20 mouse cellular contexts compared by ENCODE assay signal in the genomic region with DNA sequence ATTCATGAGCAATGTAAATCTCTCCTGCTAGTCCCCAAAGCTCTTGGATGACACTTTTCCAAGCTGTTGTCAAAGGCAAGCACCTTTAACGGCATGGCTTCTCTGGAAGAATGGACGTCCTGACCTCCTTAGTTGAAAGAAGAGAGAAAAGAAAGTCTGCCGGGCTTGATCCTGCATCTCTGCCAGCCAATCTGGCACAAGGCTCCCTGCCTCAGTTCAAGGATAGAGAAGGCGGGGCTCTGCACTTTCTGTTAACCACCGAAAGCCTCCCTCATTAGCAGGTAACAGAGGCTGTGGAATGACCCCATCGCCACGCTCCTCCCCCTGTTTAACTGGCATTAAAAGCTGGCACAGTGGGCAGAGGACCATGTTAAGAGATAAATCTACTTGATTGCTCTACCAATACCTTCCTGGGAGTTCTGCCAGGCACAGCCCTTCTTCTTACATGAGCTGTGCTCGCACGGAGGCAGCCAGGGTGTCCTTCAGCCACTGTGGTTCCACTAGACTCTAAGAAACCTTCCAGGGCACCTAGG. TPM values are rescaled to one million over a fixed set of nuclear protein-coding genes. Genes with fewer than 3 reads are reported as not detected.
A peak's percentile ranks its signal among the peaks of the same experiment; 100 is the strongest.
DNase-seq lines count a peak whose midpoint lies in the region; ATAC-seq lines count a peak whose summit lies in the region.
"Had no signal": no experiment of that assay in that cellular context is flagged by ENCODE, and none has a peak within 500 bp of the region (broad histone marks: within the 10 kb centered on the region; RNA-seq: fewer than 3 reads in every experiment).

No protein-coding gene starts in this region.

- H3K27ac ChIP-seq in forebrain, embryonic 14.5 days (ENCODE audit: low read depth, low read length) = peak overlapping the region; percentile 39; the same call in 1 of the 2 replicates
- H3K27ac ChIP-seq in forebrain, embryonic 16.5 days (ENCODE audit: low read length) = no peak overlapping the region
- no peak overlapping the region for H3K27ac ChIP-seq in neural tube, embryonic 13.5 days (replicated peaks)
- no peak overlapping the region for H3K27ac ChIP-seq in neural tube, embryonic 15.5 days (replicated peaks)
- H3K27ac ChIP-seq: embryonic facial prominence, embryonic 12.5 days; heart, adult 2 months; heart, embryonic 13.5 days; hindbrain, embryonic 13.5 days; hindbrain, postnatal 0 days had no signal

- ATAC-seq in forebrain, embryonic 14.5 days = 0 out of 2 replicates have a peak, but pooled peaks have one; percentile 26
- no peak for ATAC-seq in forebrain, embryonic 16.5 days
- ATAC-seq in neural tube, embryonic 13.5 days (ENCODE audit: low read depth) = 0 out of 2 replicates have a peak, but pooled peaks have one; percentile 19
- ATAC-seq in neural tube, embryonic 15.5 days (ENCODE audit: low FRiP score) = no peak; the same call in 1 of the 2 replicates
- ATAC-seq: hindbrain, postnatal 0 days had no signal

- WGBS in forebrain, embryonic 14.5 days = 23% methylated on average over 9 of the region's 9 CpGs
- WGBS in forebrain, embryonic 16.5 days = 25% methylated on average over 9 of the region's 9 CpGs
- 49% methylated on average over 9 of the region's 9 CpGs for WGBS in neural tube, embryonic 13.5 days
- 37% methylated on average over 9 of the region's 9 CpGs for WGBS in neural tube, embryonic 15.5 days

- H3K27me3 ChIP-seq in forebrain, embryonic 14.5 days (replicated peaks; ENCODE audit: control insufficient read depth, insufficient read depth, low read length) = no peaks in the 10 kb centered on the region
- H3K27me3 ChIP-seq in forebrain, embryonic 16.5 days (replicated peaks; ENCODE audit: control insufficient read depth, insufficient read depth, low read length) = no peaks in the 10 kb centered on the region
- H3K27me3 ChIP-seq in neural tube, embryonic 13.5 days = no peaks in the 10 kb centered on the region
- no peaks in the 10 kb centered on the region for H3K27me3 ChIP-seq in neural tube, embryonic 15.5 days (replicated peaks)
- H3K27me3 ChIP-seq: embryonic facial prominence, embryonic 12.5 days had no signal

- peak; percentile 11 for DNase-seq in adrenal gland, postnatal 14 days
- DNase-seq in adrenal gland, adult 8-10 months = no peak
- peak; percentile 58 for DNase-seq in forebrain, embryonic 14.5 days (ENCODE audit: low spot score)
- peak; percentile 32 to 45 for DNase-seq in heart, adult 18-20 months
- no peak for DNase-seq in heart, adult 8-10 months (ENCODE audit: low spot score)
- DNase-seq: cerebellum, adult 2 months; gastrocnemius, postnatal 36 days; kidney, adult 11 months; kidney, adult 9 months had no signal

- peaks cover 16% of the 10 kb centered on the region for H3K4me1 ChIP-seq in forebrain, embryonic 14.5 days (ENCODE audit: control insufficient read depth, insufficient read depth, low read length)
- peaks cover 13% of the 10 kb centered on the region; the same call in 1 of the 2 replicates for H3K4me1 ChIP-seq in forebrain, embryonic 16.5 days (replicated peaks; ENCODE audit: control insufficient read depth, insufficient read depth, low read length)
- peaks cover 34% of the 10 kb centered on the region for H3K4me1 ChIP-seq in neural tube, embryonic 13.5 days (replicated peaks)
- H3K4me1 ChIP-seq in neural tube, embryonic 15.5 days = peaks cover 15% of the 10 kb centered on the region
- H3K4me1 ChIP-seq: embryonic facial prominence, embryonic 12.5 days had no signal

- no peaks in the 10 kb centered on the region for H3K36me3 ChIP-seq in forebrain, embryonic 14.5 days (ENCODE audit: control insufficient read depth, insufficient read depth, low read length)
- no peaks in the 10 kb centered on the region for H3K36me3 ChIP-seq in forebrain, embryonic 16.5 days (ENCODE audit: control insufficient read depth, insufficient read depth)
- no peaks in the 10 kb centered on the region for H3K36me3 ChIP-seq in neural tube, embryonic 13.5 days
- H3K36me3 ChIP-seq in neural tube, embryonic 15.5 days = no peaks in the 10 kb centered on the region
- H3K36me3 ChIP-seq: embryonic facial prominence, embryonic 12.5 days; heart, embryonic 13.5 days; hindbrain, embryonic 13.5 days had no signal

- H3K4me3 ChIP-seq in forebrain, embryonic 14.5 days (ENCODE audit: low read depth, low read length) = no peak overlapping the region
- no peak overlapping the region for H3K4me3 ChIP-seq in forebrain, embryonic 16.5 days (replicated peaks; ENCODE audit: low read length)
- no peak overlapping the region for H3K4me3 ChIP-seq in neural tube, embryonic 13.5 days
- H3K4me3 ChIP-seq in neural tube, embryonic 15.5 days (replicated peaks) = no peak overlapping the region
- H3K4me3 ChIP-seq: embryonic facial prominence, embryonic 12.5 days; heart, adult 2 months; heart, embryonic 13.5 days; hindbrain, embryonic 13.5 days had no signal

- H3K4me2 ChIP-seq in forebrain, embryonic 14.5 days (ENCODE audit: low read length) = no peak overlapping the region
- no peak overlapping the region for H3K4me2 ChIP-seq in forebrain, embryonic 16.5 days (ENCODE audit: low read length)
- no peak overlapping the region for H3K4me2 ChIP-seq in neural tube, embryonic 13.5 days
- no peak overlapping the region for H3K4me2 ChIP-seq in neural tube, embryonic 15.5 days
- H3K4me2 ChIP-seq: embryonic facial prominence, embryonic 12.5 days; heart, embryonic 13.5 days; hindbrain, embryonic 13.5 days had no signal

- no peaks in the 10 kb centered on the region for H3K9me3 ChIP-seq in forebrain, embryonic 14.5 days (replicated peaks; ENCODE audit: control insufficient read depth, low read length)
- H3K9me3 ChIP-seq in forebrain, embryonic 16.5 days (ENCODE audit: control insufficient read depth, low read length) = no peaks in the 10 kb centered on the region
- H3K9me3 ChIP-seq in neural tube, embryonic 13.5 days = no peaks in the 10 kb centered on the region
- H3K9me3 ChIP-seq in neural tube, embryonic 15.5 days (replicated peaks) = no peaks in the 10 kb centered on the region
- H3K9me3 ChIP-seq: embryonic facial prominence, embryonic 12.5 days; heart, embryonic 13.5 days; hindbrain, embryonic 13.5 days had no signal

- no peak overlapping the region for H3K9ac ChIP-seq in forebrain, embryonic 14.5 days (ENCODE audit: low read length)
- no peak overlapping the region for H3K9ac ChIP-seq in forebrain, embryonic 16.5 days (replicated peaks; ENCODE audit: low read depth, low read length)
- no peak overlapping the region for H3K9ac ChIP-seq in neural tube, embryonic 13.5 days
- H3K9ac ChIP-seq in neural tube, embryonic 15.5 days (replicated peaks) = no peak overlapping the region
- H3K9ac ChIP-seq: embryonic facial prominence, embryonic 12.5 days; heart, embryonic 13.5 days; hindbrain, embryonic 13.5 days had no signal

RNA-seq across cellular contexts. Expression of a gene that starts 26.9 kb away (rescaled TPM):
- total RNA-seq in adrenal gland, postnatal 14 days (2021) = 0.45 and 0.93 TPM in 2 replicates
- 1 to 10 TPM in 3 of 4 experiments, under 1 TPM in 1; 0.92 to 2.9 (median 1.7) TPM for total RNA-seq in adrenal gland, adult 8-10 months (2022)
- 14.1 and 18.8 TPM in 2 replicates for polyA plus RNA-seq in forebrain, embryonic 14.5 days (2014; fragmentation: Nextera tagmentation; extraction: Ambion mirVana)
- polyA plus RNA-seq in forebrain, embryonic 16.5 days (2015; fragmentation: Nextera tagmentation; extraction: Ambion mirVana) = 33.2 and 34.3 TPM in 2 replicates
- total RNA-seq in heart, adult 18-20 months (2021) = 10 to 100 TPM; 40.7 to 52.5 TPM
- total RNA-seq in heart, adult 8-10 months (2022) = 10 to 100 TPM; 39.5 to 54.6 (median 45.7) TPM
- polyA plus RNA-seq in neural tube, embryonic 13.5 days (2015; fragmentation: Nextera tagmentation; extraction: Ambion mirVana) = 6.3 and 8.8 TPM in 2 replicates
- polyA plus RNA-seq in neural tube, embryonic 15.5 days (2015; fragmentation: Nextera tagmentation; extraction: Ambion mirVana) = 11.2 and 12.4 TPM in 2 replicates
- total RNA-seq: hematopoietic stem cell, adult 5-6 weeks; MEL had no signal
- polyA plus RNA-seq: C2C12 had no signal

RNA-seq across cellular contexts. Expression of a gene that starts 52.3 kb away (rescaled TPM):
- 1.0 and 1.3 TPM in 2 replicates for total RNA-seq in adrenal gland, postnatal 14 days (2021)
- 1 to 10 TPM; 1.1 to 2.7 (median 1.3) TPM for total RNA-seq in adrenal gland, adult 8-10 months (2022)
- polyA plus RNA-seq in forebrain, embryonic 14.5 days (2014; fragmentation: Nextera tagmentation; extraction: Ambion mirVana) = 2.7 and 3.0 TPM in 2 replicates
- 5.7 and 6.0 TPM in 2 replicates for polyA plus RNA-seq in forebrain, embryonic 16.5 days (2015; fragmentation: Nextera tagmentation; extraction: Ambion mirVana)
- 100 to 1,000 TPM; 114 to 120 TPM for total RNA-seq in heart, adult 18-20 months (2021)
- 100 to 1,000 TPM; 130 to 134 (median 132) TPM for total RNA-seq in heart, adult 8-10 months (2022)
- polyA plus RNA-seq in neural tube, embryonic 13.5 days (2015; fragmentation: Nextera tagmentation; extraction: Ambion mirVana) = 1.1 and 1.7 TPM in 2 replicates
- 1.9 and 2.7 TPM in 2 replicates for polyA plus RNA-seq in neural tube, embryonic 15.5 days (2015; fragmentation: Nextera tagmentation; extraction: Ambion mirVana)
- total RNA-seq: hematopoietic stem cell, adult 5-6 weeks; MEL had no signal
- polyA plus RNA-seq: C2C12 had no signal

Comparison
In these comparisons a context has a peak if more than half of its experiments do, and no peak if none do; other contexts are left out.
1. DNase-seq: peak in adrenal gland, postnatal 14 days (single experiment), forebrain, embryonic 14.5 days (single experiment) and heart, adult 18-20 months (2 of 2); none in adrenal gland, adult 8-10 months (single experiment) and heart, adult 8-10 months (single experiment).
2. ATAC-seq: peak in forebrain, embryonic 14.5 days (single experiment) and neural tube, embryonic 13.5 days (single experiment); none in forebrain, embryonic 16.5 days (single experiment) and neural tube, embryonic 15.5 days (single experiment).
3. RNA of a gene that starts 26.9 kb away (total RNA-seq): 40.7 to 52.5 TPM in heart, adult 18-20 months and 39.5 to 54.6 TPM in heart, adult 8-10 months; 0.92 to 2.9 TPM in adrenal gland, adult 8-10 months and 0.45 to 0.93 TPM in adrenal gland, postnatal 14 days; every median in the first group is over 10 times any median in the second.
4. RNA of a gene that starts 52.3 kb away (total RNA-seq): 130 to 134 TPM in heart, adult 8-10 months and 114 to 120 TPM in heart, adult 18-20 months; 1.1 to 2.7 TPM in adrenal gland, adult 8-10 months and 1.0 to 1.3 TPM in adrenal gland, postnatal 14 days; every median in the first group is over 10 times any median in the second.